ENCODE assay signal across 12 mouse cellular contexts in the genomic region with DNA sequence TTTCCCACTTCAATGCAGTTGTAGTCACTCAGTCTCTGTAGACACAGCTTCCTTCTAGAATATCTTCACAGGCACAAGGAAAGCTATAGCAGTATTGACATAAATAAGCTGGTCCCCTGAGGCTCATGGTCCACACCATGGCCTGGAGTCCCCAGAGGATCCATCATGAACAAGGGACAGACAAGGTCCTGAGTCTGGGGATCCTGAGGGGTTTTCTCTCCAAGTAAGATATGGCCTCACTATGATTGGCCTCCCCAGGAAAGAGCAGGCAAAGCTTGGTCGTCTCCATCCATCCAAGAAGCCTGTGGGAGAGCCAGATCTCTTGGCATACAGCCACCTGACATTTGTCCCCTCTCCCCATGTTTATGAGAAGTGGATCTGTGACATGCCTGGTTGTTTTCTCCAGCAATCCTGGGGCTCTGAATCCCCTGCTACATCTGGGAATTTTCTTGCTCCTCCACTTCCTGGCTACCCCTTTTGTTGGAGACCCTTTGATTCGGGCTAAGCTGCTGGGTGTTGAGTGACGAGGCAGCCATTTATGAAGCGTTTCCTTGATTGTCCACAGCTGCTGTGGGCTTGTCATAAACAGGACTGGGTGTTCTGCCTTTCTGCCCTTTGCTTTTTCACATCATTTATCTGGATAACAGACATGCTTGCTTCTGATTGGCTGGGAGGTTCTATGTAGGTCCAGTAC.
DNase-seq lines count a peak whose midpoint lies in the region; ATAC-seq lines count a peak whose summit lies in the region.
"Had no signal": no experiment of that assay in that cellular context is flagged by ENCODE, and none has a peak within 500 bp of the region (broad histone marks: within the 10 kb centered on the region; RNA-seq: fewer than 3 reads in every experiment).

No protein-coding gene starts in this region.

- no peak for ATAC-seq in megakaryocyte, adult 5-6 weeks (ENCODE audit: poor library complexity, severe bottlenecking)
- ATAC-seq: forebrain, postnatal 0 days had no signal

- peak; percentile 46 for DNase-seq in embryo, embryonic 10 days (ENCODE audit: low spot score)
- DNase-seq in embryo, embryonic 9.5 days (ENCODE audit: extremely low spot score), result no peak
- DNase-seq in heart, postnatal 14 days, result peak; percentile 13 to 19
- DNase-seq in kidney, postnatal 4 days, result peak; percentile 76 to 81
- peak; percentile 77 to 90 for DNase-seq in lung, postnatal 4 days
- DNase-seq in layer of hippocampus, postnatal 10 days (ENCODE audit: low spot score in 2 of 2), result no peak
- DNase-seq in cerebellum, postnatal 25 days, result no peak
- DNase-seq: adrenal gland, adult 8-10 months; cerebellum, adult 9-11 months; forebrain, postnatal 0 days; right cerebral cortex, postnatal 4 days had no signal

- intact Hi-C loops in heart, postnatal 14 days (cut with DNase I), result no loop called here

Comparison
In these comparisons a context has a peak if more than half of its experiments do, and no peak if none do; other contexts are left out.
1. DNase-seq: peak in embryo, embryonic 10 days (single experiment), heart, postnatal 14 days (2 of 2), kidney, postnatal 4 days (2 of 2) and lung, postnatal 4 days (2 of 2); none in embryo, embryonic 9.5 days (single experiment), layer of hippocampus, postnatal 10 days (0 of 2) and cerebellum, postnatal 25 days (0 of 2).